Mouse (Mus musculus) heart, embryonic 11.5 days (tissue): ENCODE measurements around the gene Pdpk1. TPM values are rescaled to one million over a fixed set of nuclear protein-coding genes. Genes with fewer than 3 reads are reported as not detected.

Source experiments
- ATAC-seq: fragments of 200-750 bp; cut with Nextera tagmentation; replicated peaks from 2 replicates; pipeline ENCODE4 v1.8.0; 2017; ENCODE audit warnings: moderate library complexity; ENCODE audit not compliant: insufficient number of reproducible peaks, low FRiP score, low TSS enrichment
- H3K27ac ChIP-seq: fragments of 300-500 bp; sonication (generic); 2 replicates; pipeline ENCODE4 v1.5.1; 2014; ENCODE audit warnings: mild to moderate bottlenecking, low read depth, low read length
- H3K27me3 ChIP-seq: fragments of 300-500 bp; sonication (generic); 2 replicates; pipeline ENCODE4 v1.6.1; 2014; ENCODE audit warnings: mild to moderate bottlenecking, low read length, mixed read lengths; ENCODE audit not compliant: control insufficient read depth, insufficient read depth
- H3K36me3 ChIP-seq: fragments of 300-500 bp; sonication (generic); 2 replicates; pipeline ENCODE4 v1.6.1; 2014; ENCODE audit warnings: mild to moderate bottlenecking, low read length, moderate library complexity, mixed read lengths; ENCODE audit not compliant: control insufficient read depth, insufficient read depth
- H3K4me1 ChIP-seq: fragments of 300-500 bp; sonication (generic); 2 replicates; pipeline ENCODE4 v1.6.1; 2014; ENCODE audit warnings: low read length; ENCODE audit not compliant: control insufficient read depth, insufficient read depth
- H3K4me2 ChIP-seq: fragments of 300-500 bp; sonication (generic); 2 replicates; pipeline ENCODE4 v1.6.1; 2014; ENCODE audit warnings: mild to moderate bottlenecking, moderate library complexity
- H3K4me3 ChIP-seq: fragments of 300-500 bp; sonication (generic); 2 replicates; pipeline ENCODE4 v1.5.1; 2014; ENCODE audit warnings: low read depth, low read length
- H3K9ac ChIP-seq: fragments of 300-500 bp; sonication (generic); 2 replicates; pipeline ENCODE4 v1.6.1; 2014; ENCODE audit warnings: mild to moderate bottlenecking, low read depth, low read length, moderate library complexity
- H3K9me3 ChIP-seq: fragments of 300-500 bp; sonication (generic); replicated peaks from 2 replicates; pipeline ENCODE4 v1.6.1; 2016; ENCODE audit warnings: low read length; ENCODE audit not compliant: control insufficient read depth
- WGBS: fragments of 180-500 bp; shearing (Covaris S2); extraction: QIAGEN DNeasy Blood & Tissue Kit; methylation state at CpG from one replicate; pipeline ENCODE4 v1.1.7; 2014; ENCODE audit not compliant: insufficient replicate concordance; 5-methylcytosine and 5-hydroxymethylcytosine counted together
- polyA plus RNA-seq: library from polyadenylated mRNA; unstranded; fragments of >200 nt; fragmentation: Nextera tagmentation; extraction: Ambion mirVana; gene quantifications from 2 replicates; pipeline ENCODE4 v1.2.1, GENCODE M21; 2014

Pdpk1 gene
- polyA plus RNA-seq, 1 experiment from 2014 or later = 45.2 TPM

- no peak overlapping the region for H3K4me3 ChIP-seq
- no peaks in the 10 kb centered on the region for H3K4me1 ChIP-seq
- H3K36me3 ChIP-seq = no peaks in the 10 kb centered on the region
- H3K9me3 ChIP-seq = no peaks in the 10 kb centered on the region
- H3K4me2 ChIP-seq = no peak overlapping the region
- 37% methylated on average over 7 of the region's 7 CpGs for WGBS
- no peaks in the 10 kb centered on the region for H3K27me3 ChIP-seq
- no peak overlapping the region for H3K9ac ChIP-seq
- no peak; the same call in 1 of the 2 replicates for ATAC-seq
- H3K27ac ChIP-seq = peak overlapping the region; percentile 17; the same call in 1 of the 2 replicates
Measured at GRCm38 (mm10) chr17:24035087-24035486, 115.6 kb downstream of the Pdpk1 start.

GRCm38 (mm10) chr17:24030551-24030950 is 120.2 kb downstream of the Pdpk1 start:
- ATAC-seq = no peak
- WGBS = 84% methylated on average over 11 of the region's 22 CpGs

GRCm38 (mm10) chr17:24029477-24029876 is 121.2 kb downstream of the Pdpk1 start:
- Histone ChIP-seq H3K27ac (no peak overlapping the region), H3K36me3 (no peaks in the 10 kb centered on the region), H3K4me2 (no peak overlapping the region), H3K27me3 (no peaks in the 10 kb centered on the region), H3K9me3 (no peaks in the 10 kb centered on the region), H3K4me1 (no peaks in the 10 kb centered on the region), H3K9ac (no peak overlapping the region), H3K4me3 (no peak overlapping the region)
- 69% methylated on average over 7 of the region's 7 CpGs for WGBS
- ATAC-seq = no peak

More at GRCm38 (mm10) chr17:24030551-24030950, 120.2 kb downstream of the Pdpk1 start:
- Histone ChIP-seq H3K4me1 (no peaks in the 10 kb centered on the region), H3K9ac (no peak overlapping the region), H3K27me3 (no peaks in the 10 kb centered on the region), H3K4me2 (no peak overlapping the region), H3K4me3 (no peak overlapping the region), H3K36me3 (no peaks in the 10 kb centered on the region), H3K27ac (no peak overlapping the region), H3K9me3 (no peaks in the 10 kb centered on the region)

Other genes starting within 250 kb of the Pdpk1 start
- gene Dcpp3, start 233.5 kb downstream of the Pdpk1 start, polyA plus RNA-seq = not detected in 2 replicates
- gene Sbp, start 209.3 kb downstream of the Pdpk1 start, polyA plus RNA-seq = not detected in 2 replicates
- gene Sbpl, start 195.7 kb downstream of the Pdpk1 start, polyA plus RNA-seq = not detected in 2 replicates
- gene Prss30, start 170.4 kb downstream of the Pdpk1 start, polyA plus RNA-seq = not detected in 2 replicates
- gene Prss22, start 152.8 kb downstream of the Pdpk1 start, polyA plus RNA-seq = 0.17 TPM in 1 of 2 replicates, not detected in the other
- gene Prss27, start 112.8 kb downstream of the Pdpk1 start, polyA plus RNA-seq = 0.17 and 0.37 TPM in 2 replicates
- gene Kctd5, start 77.4 kb downstream of the Pdpk1 start, polyA plus RNA-seq = 39.9 and 42.7 TPM in 2 replicates
- gene Amdhd2, start 12.8 kb upstream of the Pdpk1 start, polyA plus RNA-seq = 28.3 and 31.0 TPM in 2 replicates
- 552 and 561 TPM in 2 replicates for gene Atp6v0c, start 18.8 kb upstream of the Pdpk1 start, polyA plus RNA-seq
- 4.0 and 5.2 TPM in 2 replicates for gene Tbc1d24, start 54.6 kb upstream of the Pdpk1 start, polyA plus RNA-seq
- 2.0 TPM in 2 replicates for gene Ntn3, start 58.6 kb upstream of the Pdpk1 start, polyA plus RNA-seq
- 7.0 and 7.6 TPM in 2 replicates for gene Tedc2, start 69.9 kb upstream of the Pdpk1 start, polyA plus RNA-seq
- 47.4 and 55.2 TPM in 2 replicates for gene Ccnf, start 100.6 kb upstream of the Pdpk1 start, polyA plus RNA-seq
- gene Abca17, start 200.1 kb upstream of the Pdpk1 start, polyA plus RNA-seq = 0.06 TPM in 1 of 2 replicates, not detected in the other
- 6.3 and 9.2 TPM in 2 replicates for gene Abca3, start 201.0 kb upstream of the Pdpk1 start, polyA plus RNA-seq